ENCODE assay signal across 9 mouse cellular contexts in genomic region chr13:78210029-78210747, GRCm38 (mm10). TPM values are rescaled to one million over a fixed set of nuclear protein-coding genes. Genes with fewer than 3 reads are reported as not detected.
DNase-seq lines count a peak whose midpoint lies in the region; ATAC-seq and TF ChIP-seq lines count a peak whose summit lies in the region.
"Had no signal": no experiment of that assay in that cellular context is flagged by ENCODE, and none has a peak within 500 bp of the region (broad histone marks: within the 10 kb centered on the region; RNA-seq: fewer than 3 reads in every experiment).

No protein-coding gene starts in this region.

- peak overlapping the region; percentile 63 for H3K4me2 ChIP-seq in kidney, postnatal 0 days (ENCODE audit: low read length)
- H3K4me2 ChIP-seq in embryonic facial prominence, embryonic 11.5 days (ENCODE audit: low read depth, low read length) = peak overlapping the region; percentile 68
- peak overlapping the region; percentile 74 for H3K4me2 ChIP-seq in hindbrain, embryonic 15.5 days

- 2% methylated on average over 38 of the region's 38 CpGs for WGBS in kidney, postnatal 0 days
- WGBS in embryonic facial prominence, embryonic 11.5 days = under 1% methylated on average over 38 of the region's 38 CpGs
- WGBS in hindbrain, embryonic 15.5 days = 1% methylated on average over 38 of the region's 38 CpGs
- WGBS in thymus, adult 2 months = 5% methylated on average over 38 of the region's 38 CpGs

- peak overlapping the region; percentile 14 for H3K9ac ChIP-seq in kidney, postnatal 0 days (ENCODE audit: low read depth, low read length)
- peak overlapping the region; percentile 64 for H3K9ac ChIP-seq in embryonic facial prominence, embryonic 11.5 days (replicated peaks; ENCODE audit: low read length)
- peak overlapping the region; percentile 44 for H3K9ac ChIP-seq in hindbrain, embryonic 15.5 days

- no peaks in the 10 kb centered on the region for H3K36me3 ChIP-seq in kidney, postnatal 0 days (ENCODE audit: insufficient read depth, low read length)
- H3K36me3 ChIP-seq in embryonic facial prominence, embryonic 11.5 days (replicated peaks; ENCODE audit: control insufficient read depth, insufficient read depth, low read depth, low read length) = no peaks in the 10 kb centered on the region
- H3K36me3 ChIP-seq in hindbrain, embryonic 15.5 days = no peaks in the 10 kb centered on the region
- no peaks in the 10 kb centered on the region for H3K36me3 ChIP-seq in megakaryocyte, embryonic 14.5 days (replicated peaks; ENCODE audit: low read length)
- H3K36me3 ChIP-seq in thymus, adult 2 months (ENCODE audit: control insufficient read depth, insufficient read depth, low read length) = no peaks in the 10 kb centered on the region

- peaks cover 8% of the 10 kb centered on the region; the same call in 1 of the 2 replicates for H3K4me1 ChIP-seq in kidney, postnatal 0 days (replicated peaks; ENCODE audit: insufficient read depth, low read length)
- peaks cover 2% of the 10 kb centered on the region; the same call in 1 of the 2 replicates for H3K4me1 ChIP-seq in embryonic facial prominence, embryonic 11.5 days (ENCODE audit: control insufficient read depth, insufficient read depth, low read length)
- H3K4me1 ChIP-seq in hindbrain, embryonic 15.5 days (replicated peaks) = peaks cover 59% of the 10 kb centered on the region
- H3K4me1 ChIP-seq in megakaryocyte, embryonic 14.5 days = peaks cover 27% of the 10 kb centered on the region
- no peaks in the 10 kb centered on the region for H3K4me1 ChIP-seq in thymus, adult 2 months (replicated peaks; ENCODE audit: control insufficient read depth, insufficient read depth, low read length)

- ATAC-seq in kidney, postnatal 0 days (replicated peaks; ENCODE audit: low FRiP score, low read depth) = peak; percentile 33
- ATAC-seq in embryonic facial prominence, embryonic 11.5 days (replicated peaks; ENCODE audit: insufficient number of reproducible peaks, low FRiP score, low TSS enrichment, low read depth) = peak; percentile 53
- peak; percentile 65 for ATAC-seq in hindbrain, embryonic 15.5 days (ENCODE audit: low FRiP score, low read depth)
- no peak for ATAC-seq in erythroid progenitor cell, adult 5-6 weeks (replicated peaks; ENCODE audit: low FRiP score, poor library complexity, severe bottlenecking)

- TF ChIP-seq CTCF in kidney, postnatal 0 days (IDR thresholded peaks at IDR 0.05; ENCODE audit: low read depth) = no peak
- TF ChIP-seq CTCF in thymus, adult 2 months (IDR thresholded peaks at IDR 0.05; ENCODE audit: borderline replicate concordance, control insufficient read depth, extremely low read depth, insufficient read depth, low read length, poor library complexity) = no peak

- H3K4me3 ChIP-seq in kidney, postnatal 0 days (replicated peaks; ENCODE audit: low read depth, low read length) = peak overlapping the region; percentile 38
- peak overlapping the region; percentile 25 for H3K4me3 ChIP-seq in embryonic facial prominence, embryonic 11.5 days (ENCODE audit: low read depth, low read length)
- H3K4me3 ChIP-seq in hindbrain, embryonic 15.5 days = peak overlapping the region; percentile 35
- peak overlapping the region; percentile 82 for H3K4me3 ChIP-seq in megakaryocyte, embryonic 14.5 days (replicated peaks)
- H3K4me3 ChIP-seq in thymus, adult 2 months (ENCODE audit: control insufficient read depth, insufficient read depth, low read length) = no peak overlapping the region

- H3K27me3 ChIP-seq in kidney, postnatal 0 days (ENCODE audit: insufficient read depth, low read length) = peaks cover 5% of the 10 kb centered on the region; the same call in 1 of the 2 replicates
- H3K27me3 ChIP-seq in embryonic facial prominence, embryonic 11.5 days (ENCODE audit: control insufficient read depth, insufficient read depth, low read length) = peaks cover 7% of the 10 kb centered on the region; the same call in 1 of the 2 replicates
- H3K27me3 ChIP-seq in hindbrain, embryonic 15.5 days = no peaks in the 10 kb centered on the region
- H3K27me3 ChIP-seq in megakaryocyte, embryonic 14.5 days (replicated peaks) = peaks cover 85% of the 10 kb centered on the region
- peaks cover 8% of the 10 kb centered on the region; the same call in 1 of the 2 replicates for H3K27me3 ChIP-seq in thymus, adult 2 months (ENCODE audit: control insufficient read depth, insufficient read depth, low read length)

- H3K27ac ChIP-seq in kidney, postnatal 0 days = no peak overlapping the region
- H3K27ac ChIP-seq in embryonic facial prominence, embryonic 11.5 days (replicated peaks; ENCODE audit: low read depth, low read length) = peak overlapping the region; percentile 39
- H3K27ac ChIP-seq in hindbrain, embryonic 15.5 days (replicated peaks) = peak overlapping the region; percentile 65
- H3K27ac ChIP-seq in thymus, adult 2 months (ENCODE audit: control insufficient read depth, insufficient read depth, low read length) = no peak overlapping the region
- H3K27ac ChIP-seq: macrophage had no signal

- DNase-seq in kidney, postnatal 0 days (ENCODE audit: low spot score) = peak; percentile 66
- no peak for DNase-seq in kidney, adult 8-10 months
- DNase-seq in adrenal gland, postnatal 10 days = peak; percentile 63
- peak; percentile 67 for DNase-seq in embryonic facial prominence, embryonic 11.5 days (ENCODE audit: low spot score)
- DNase-seq in thymus, adult 2 months = no peak

- no peak for TF ChIP-seq POLR2A in thymus, adult 2 months (IDR thresholded peaks at IDR 0.05; ENCODE audit: control insufficient read depth, extremely low read depth, insufficient read depth, low read length, poor library complexity)

- no peaks in the 10 kb centered on the region for H3K9me3 ChIP-seq in kidney, postnatal 0 days (replicated peaks; ENCODE audit: low read length)
- no peaks in the 10 kb centered on the region for H3K9me3 ChIP-seq in embryonic facial prominence, embryonic 11.5 days (replicated peaks; ENCODE audit: control insufficient read depth, low read length)
- no peaks in the 10 kb centered on the region for H3K9me3 ChIP-seq in hindbrain, embryonic 15.5 days
- peaks cover 22% of the 10 kb centered on the region for H3K9me3 ChIP-seq in megakaryocyte, embryonic 14.5 days

RNA-seq across cellular contexts. Expression of gene Nr2f1, which starts 10.6 kb away (rescaled TPM):
- polyA plus RNA-seq in kidney, postnatal 0 days (2015; fragmentation: Nextera tagmentation; extraction: Ambion mirVana) = 9.8 and 11.2 TPM in 2 replicates
- total RNA-seq in adrenal gland, postnatal 10 days (2021) = 10 to 100 TPM; 15.0 to 18.4 TPM
- 56.1 and 57.3 TPM in 2 replicates for polyA plus RNA-seq in embryonic facial prominence, embryonic 11.5 days (2014; fragmentation: Nextera tagmentation; extraction: Ambion mirVana)
- polyA plus RNA-seq in hindbrain, embryonic 15.5 days (2015; fragmentation: Nextera tagmentation; extraction: Ambion mirVana) = 51.8 and 57.4 TPM in 2 replicates
- not detected in 2 replicates for polyA plus RNA-seq in megakaryocyte, embryonic 14.5 days (2012; ENCODE audit: insufficient read depth, low replicate concordance)
- polyA plus RNA-seq in thymus, adult 2 months (2012; rRNA removed) = 9.2 and 11.6 TPM in 2 replicates
- total RNA-seq in erythroid progenitor cell, adult 5-6 weeks (2015; ENCODE audit: low replicate concordance) = not detected in 2 replicates
- total RNA-seq in erythroid progenitor cell, adult 5-6 weeks (2017; ENCODE audit: low replicate concordance) = not detected in 2 replicates
- polyA plus RNA-seq: macrophage had no signal

Comparison
In these comparisons a context has a peak if more than half of its experiments do, and no peak if none do; other contexts are left out.
1. DNase-seq: peak in kidney, postnatal 0 days (single experiment), adrenal gland, postnatal 10 days (single experiment) and embryonic facial prominence, embryonic 11.5 days (single experiment); none in kidney, adult 8-10 months (0 of 2) and thymus, adult 2 months (single experiment).
2. H3K27ac ChIP-seq: peak in embryonic facial prominence, embryonic 11.5 days (single experiment) and hindbrain, embryonic 15.5 days (single experiment); none in kidney, postnatal 0 days (single experiment) and thymus, adult 2 months (single experiment).
3. H3K9ac ChIP-seq: peak in every context shown above with its lines; median percentile 64 in embryonic facial prominence, embryonic 11.5 days; 44 in hindbrain, embryonic 15.5 days; 14 in kidney, postnatal 0 days.
4. RNA of gene Nr2f1, which starts 10.6 kb away (polyA plus RNA-seq): 51.8 to 57.4 TPM in hindbrain, embryonic 15.5 days, 56.1 to 57.3 TPM in embryonic facial prominence, embryonic 11.5 days, 9.2 to 11.6 TPM in thymus, adult 2 months and 9.8 to 11.2 TPM in kidney, postnatal 0 days; not detected in megakaryocyte, embryonic 14.5 days; every median in the first group is over 10 times any median in the second.
5. Peak in every context shown above with its lines, with median percentiles within 50 percentile points of each other: H3K4me2 ChIP-seq.